Mouse (Mus musculus) pancreas, adult 10 weeks (tissue): ENCODE results near the gene Nrg4. TPM values are rescaled to one million over a fixed set of nuclear protein-coding genes. Genes with fewer than 3 reads are reported as not detected.

ENCODE experiments used
- polyA plus RNA-seq: library from polyadenylated mRNA; stranded (reverse); fragments of 350-450 nt; fragmentation: Illumina TruSeq; extraction: RNeasy Lipid Tissue Mini Kit (QIAGEN cat#74804); gene quantifications from one replicate; pipeline ENCODE4 v1.2.3, GENCODE M21; 2015; ENCODE audit warnings: low read depth, low replicate concordance; ENCODE audit not compliant: insufficient read depth

Gene Nrg4
- polyA plus RNA-seq, result 0.57 TPM

GRCm38 (mm10) chr9:55326515-55327233 lies at the start of gene Nrg4, which contains the start of gene Tmem266:
Gene Nrg4, minus strand, starts transcription at chr9:55326844.
Gene Tmem266, plus strand, starts transcription at chr9:55326913.

GRCm38 (mm10) chr9:55208790-55209481 lies 117.7 kb downstream of the Nrg4 start, which contains the start of gene Fbxo22:
Gene Fbxo22, plus strand, starts transcription at chr9:55208925.

Other genes starting within 250 kb of the Nrg4 start
- gene Ube2q2, start 178.0 kb downstream of the Nrg4 start, polyA plus RNA-seq, result 7.4 TPM
- gene Fbxo22, start 117.9 kb downstream of the Nrg4 start, polyA plus RNA-seq, result 8.3 TPM
- 0.33 TPM for gene Tmem266, start 69 bp upstream of the Nrg4 start, polyA plus RNA-seq
- 28.5 TPM for gene Etfa, start 185.4 kb upstream of the Nrg4 start, polyA plus RNA-seq
- gene Isl2, start 211.8 kb upstream of the Nrg4 start, polyA plus RNA-seq, result not detected